Mouse (Mus musculus) ES-E14 (cell line): ENCODE data around the gene Noa1. TPM values are rescaled to one million over a fixed set of nuclear protein-coding genes. Genes with fewer than 3 reads are reported as not detected.

Experiments
- DNase-seq: peaks from one replicate; pipeline ENCODE4 v3.0.0-alpha.2; 2013; ENCODE audit warnings: low read depth, low spot score
- H3K27ac ChIP-seq: 2 replicates; pipeline ENCODE4 v1.5.1; 2012; ENCODE audit warnings: low read depth, mild to moderate bottlenecking, low read length, moderate library complexity, mixed read lengths; ENCODE audit not compliant: poor library complexity, insufficient read depth, severe bottlenecking
- H3K36me3 ChIP-seq: 2 replicates; pipeline ENCODE4 v1.6.1; 2012; ENCODE audit warnings: mild to moderate bottlenecking, low read length, moderate library complexity, mixed read lengths; ENCODE audit not compliant: control insufficient read depth, poor library complexity, insufficient read depth, severe bottlenecking
- H3K4me1 ChIP-seq, 2 experiments: fragments of 150-350 bp in 1 of 2; sonication (generic) in 1 of 2; 2 replicates each; pipeline ENCODE4 v1.6.1; 2012; ENCODE audit warnings: low read length in 2 of 2, mild to moderate bottlenecking in 1 of 2, mixed read lengths in 1 of 2; ENCODE audit not compliant: control insufficient read depth in 2 of 2, insufficient read depth in 2 of 2, poor library complexity in 1 of 2
- H3K4me3 ChIP-seq, 2 experiments: fragments of 150-350 bp in 1 of 2; sonication (generic) in 1 of 2; 2 replicates each; pipeline ENCODE4 v1.5.1; 2012; ENCODE audit warnings: low read length in 2 of 2, low read depth in 1 of 2, mild to moderate bottlenecking in 1 of 2, mixed read lengths in 1 of 2; ENCODE audit not compliant: insufficient read depth in 1 of 2, poor library complexity in 1 of 2, severe bottlenecking in 1 of 2
- H3K9ac ChIP-seq: 2 replicates; pipeline ENCODE4 v1.6.1; 2012; ENCODE audit warnings: low read depth, mild to moderate bottlenecking, low read length, mixed read lengths; ENCODE audit not compliant: poor library complexity, insufficient read depth, severe bottlenecking
- H3K9me3 ChIP-seq: fragments of 150-350 bp; sonication (generic); 2 replicates; pipeline ENCODE4 v1.6.1; 2012; ENCODE audit warnings: low read depth, mild to moderate bottlenecking, low read length; ENCODE audit not compliant: control insufficient read depth, insufficient read depth
- CHD2 ChIP-seq: IDR thresholded peaks from 2 replicates; pipeline ENCODE4 v1.6.1; 2014; ENCODE audit warnings: mild to moderate bottlenecking, low read depth, low read length, inconsistent platforms
- HCFC1 ChIP-seq: IDR thresholded peaks from 2 replicates; pipeline ENCODE4 v1.6.1; 2012; ENCODE audit warnings: low read length, inconsistent platforms, borderline replicate concordance; ENCODE audit not compliant: insufficient read depth
- MAFK ChIP-seq: IDR thresholded peaks from 2 replicates; pipeline ENCODE4 v1.6.1; 2014; ENCODE audit warnings: mild to moderate bottlenecking, low read depth, low read length, inconsistent platforms; ENCODE audit not compliant: insufficient read depth
- ZC3H11A ChIP-seq: IDR thresholded peaks from 2 replicates; pipeline ENCODE4 v1.6.1; 2012; ENCODE audit warnings: low read depth, mild to moderate bottlenecking, inconsistent platforms, low read length, borderline replicate concordance
- ZNF384 ChIP-seq: IDR thresholded peaks from 2 replicates; pipeline ENCODE4 v1.6.1; 2012; ENCODE audit warnings: low read depth, low read length, inconsistent platforms
- in situ Hi-C, 2 experiments: fragments of 600-800 bp; cut with MboI; formaldehyde crosslinking; loops; one replicate each; pipeline ENCODE4 v1.15.1; 2025; ENCODE audit warnings: low sequenced_read_pairs in 2 of 2, inconsistent platforms in 1 of 2; ENCODE audit not compliant: unreplicated experiment in 2 of 2
- total RNA-seq: library from RNA; depleted of rRNA; stranded (reverse); fragments of 300-350 nt; gene quantifications from 2 replicates; pipeline ENCODE4 v1.2.3, GENCODE M21; 2012

Noa1 gene
- total RNA-seq, 1 experiment = 30.8 TPM

- in situ Hi-C loops = no loop called here
- H3K36me3 ChIP-seq = peaks cover 22% of the 10 kb centered on the region
- TF ChIP-seq CHD2 (no peak), ZNF384 (no peak), MAFK (no peak), HCFC1 (no peak), ZC3H11A (no peak)
- no peak overlapping the region for H3K4me3 ChIP-seq
- H3K9ac ChIP-seq = no peak overlapping the region
- no peaks in the 10 kb centered on the region for H3K9me3 ChIP-seq
- H3K4me1 ChIP-seq = no peaks in the 10 kb centered on the region
- no peak overlapping the region for H3K27ac ChIP-seq
- DNase-seq = no peak
Measured at GRCm38 (mm10) chr5:77292803-77293522, 16.9 kb downstream of the Noa1 start.

GRCm38 (mm10) chr5:77290606-77291005 lies 19.3 kb downstream of the Noa1 start:
- TF ChIP-seq ZC3H11A (no peak), ZNF384 (no peak), CHD2 (no peak), HCFC1 (no peak), MAFK (no peak)
- in situ Hi-C loops = no loop called here
- H3K27ac ChIP-seq = no peak overlapping the region

GRCm38 (mm10) chr5:77289686-77290085 lies 20.2 kb downstream of the Noa1 start:
- H3K4me1 ChIP-seq = peaks cover 0 to 2% of the 10 kb centered on the region in 2 experiments; a peak in 1 of 4 replicates
- no peak overlapping the region for H3K9ac ChIP-seq
- H3K9me3 ChIP-seq = no peaks in the 10 kb centered on the region
- H3K27ac ChIP-seq = no peak overlapping the region
- no peak for DNase-seq
- no peak overlapping the region for H3K4me3 ChIP-seq
- no peak for TF ChIP-seq HCFC1
- no peak for TF ChIP-seq CHD2
- no peak for TF ChIP-seq ZNF384
- no peak for TF ChIP-seq MAFK
- TF ChIP-seq ZC3H11A = no peak
- in situ Hi-C loops = no loop called here
- peaks cover 33% of the 10 kb centered on the region for H3K36me3 ChIP-seq

More at GRCm38 (mm10) chr5:77290606-77291005, 19.3 kb downstream of the Noa1 start:
- peaks cover 33% of the 10 kb centered on the region for H3K36me3 ChIP-seq
- H3K9ac ChIP-seq = no peak overlapping the region
- H3K4me1 ChIP-seq = peaks cover 0 to 2% of the 10 kb centered on the region in 2 experiments; a peak in 1 of 4 replicates
- H3K4me3 ChIP-seq = no peak overlapping the region
- no peak for DNase-seq
- H3K9me3 ChIP-seq = no peaks in the 10 kb centered on the region

- TF ChIP-seq ZNF384 (no peak), ZC3H11A (no peak), MAFK (no peak), CHD2 (no peak), HCFC1 (no peak)
- no peak overlapping the region for H3K27ac ChIP-seq
- no peak overlapping the region for H3K9ac ChIP-seq
- H3K9me3 ChIP-seq = no peaks in the 10 kb centered on the region
- no peak for DNase-seq
- in situ Hi-C loops = no loop called here
- H3K4me3 ChIP-seq = no peak overlapping the region
- H3K4me1 ChIP-seq = peaks cover 0 to 2% of the 10 kb centered on the region in 2 experiments; a peak in 1 of 4 replicates
- peaks cover 38% of the 10 kb centered on the region for H3K36me3 ChIP-seq
Measured at GRCm38 (mm10) chr5:77287901-77288300, 22.0 kb downstream of the Noa1 start.

GRCm38 (mm10) chr5:77286904-77287303 lies 23.0 kb downstream of the Noa1 start:
- no peaks in the 10 kb centered on the region for H3K9me3 ChIP-seq
- no peak for TF ChIP-seq CHD2
- TF ChIP-seq ZNF384 = no peak
- no peak for TF ChIP-seq HCFC1
- TF ChIP-seq ZC3H11A = no peak
- TF ChIP-seq MAFK = no peak
- in situ Hi-C loops = no loop called here
- H3K27ac ChIP-seq = no peak overlapping the region
- no peak overlapping the region for H3K9ac ChIP-seq
- no peak overlapping the region for H3K4me3 ChIP-seq
- peaks cover 48% of the 10 kb centered on the region for H3K36me3 ChIP-seq
- DNase-seq = no peak
- H3K4me1 ChIP-seq = peaks cover 0 to 8% of the 10 kb centered on the region in 2 experiments; a peak in 2 of 4 replicates
